Mouse (Mus musculus) left cerebral cortex, postnatal 25 days (tissue): ENCODE measurements around the gene Isx. TPM values are rescaled to one million over a fixed set of nuclear protein-coding genes. Genes with fewer than 3 reads are reported as not detected.

Experiments
- DNase-seq, 2 experiments: peaks; one replicate each; pipeline ENCODE4 v3.0.0; 2022; ENCODE audit warnings: low spot score in 2 of 2, mixed read lengths in 1 of 2
- intact Hi-C: fragments of 180-260 bp; cut with DNase I; formaldehyde crosslinking; loops from one replicate; pipeline ENCODE4 v1.15.1; 2025
- total RNA-seq, 2 experiments: library from RNA; stranded (reverse); gene quantifications; 2 replicates each; pipeline ENCODE4 v1.2.3; 2021

Isx gene
- total RNA-seq, 2 experiments from 2014 or later: 0.21 TPM; not detected in 1

- intact Hi-C loops: no loop called here
- peak; percentile 17 to 68 for DNase-seq
These were observed 18.1 kb downstream of the Isx start for GRCm38 (mm10) chr8:74891030-74891429.

GRCm38 (mm10) chr8:74896302-74896701 lies 23.3 kb downstream of the Isx start:
- no peak for DNase-seq
- intact Hi-C loops: no loop called here

- no peak for DNase-seq
- intact Hi-C loops: no loop called here
These were observed 24.3 kb downstream of the Isx start for GRCm38 (mm10) chr8:74897315-74897714.

GRCm38 (mm10) chr8:74899796-74900195 lies 26.8 kb downstream of the Isx start:
- DNase-seq: peak; percentile 49 to 89
- intact Hi-C loops: no loop called here

GRCm38 (mm10) chr8:74901765-74902164 lies 28.8 kb downstream of the Isx start:
- intact Hi-C loops: no loop called here
- DNase-seq: no peak

GRCm38 (mm10) chr8:74903054-74903842 lies 30.3 kb downstream of the Isx start:
- intact Hi-C loops: no loop called here

GRCm38 (mm10) chr8:74906333-74906732 lies 33.4 kb downstream of the Isx start:
- intact Hi-C loops: no loop called here
- no peak for DNase-seq

More at GRCm38 (mm10) chr8:74903054-74903842, 30.3 kb downstream of the Isx start:
- DNase-seq: no peak

GRCm38 (mm10) chr8:74910708-74911107 lies 37.7 kb downstream of the Isx start:
- intact Hi-C loops: no loop called here
- DNase-seq: no peak

GRCm38 (mm10) chr8:74920691-74921421 lies 47.9 kb downstream of the Isx start:
- intact Hi-C loops: loop anchor here (5.0 kb wide), 4 partner anchors 49 to 1689 kb away; partner anchors contain the start of genes Isx and Large1
- DNase-seq: peak; percentile 29 to 80

- peak; percentile 42 to 75 for DNase-seq
- intact Hi-C loops: loop anchor here (5.0 kb wide), 4 partner anchors 50 to 1690 kb away; partner anchors contain the start of genes Isx and Large1
These were observed 49.0 kb downstream of the Isx start for GRCm38 (mm10) chr8:74921882-74922518.

- intact Hi-C loops: no loop called here
- no peak for DNase-seq
These were observed 55.0 kb downstream of the Isx start for GRCm38 (mm10) chr8:74927940-74928339.

- intact Hi-C loops: loop anchor here (5.0 to 10.0 kb wide), 2 partner anchors 218 to 1926 kb away; no protein-coding TSS in a partner anchor
- peak; percentile 27 to 55 for DNase-seq
These were observed 57.8 kb downstream of the Isx start for GRCm38 (mm10) chr8:74930731-74931130.

- DNase-seq: peak; percentile 60 to 66
- intact Hi-C loops: loop anchor here (10.0 kb wide), 1 partner anchor 1931 kb away; no protein-coding TSS in a partner anchor
These were observed 62.3 kb downstream of the Isx start for GRCm38 (mm10) chr8:74935308-74935707.

- no peak for DNase-seq
- intact Hi-C loops: loop anchor here (10.0 kb wide), 1 partner anchor 1932 kb away; no protein-coding TSS in a partner anchor
These were observed 63.7 kb downstream of the Isx start for GRCm38 (mm10) chr8:74936656-74937055.

- intact Hi-C loops: no loop called here
- DNase-seq: no peak
These were observed 69.1 kb downstream of the Isx start for GRCm38 (mm10) chr8:74942056-74942455.

Other genes with a start within 250 kb of the Isx start
- gene Hmgxb4, start 120.2 kb downstream of the Isx start, total RNA-seq: 10 to 100 TPM; 22.1 to 31.0 TPM
- gene Tom1, start 160.5 kb downstream of the Isx start, total RNA-seq: 10 to 100 TPM; 37.6 to 38.6 TPM
- 1 to 10 TPM; 4.6 to 5.4 TPM for gene Hmox1, start 220.4 kb downstream of the Isx start, total RNA-seq
- 1 to 10 TPM; 7.8 to 9.4 TPM for gene Mcm5, start 236.4 kb downstream of the Isx start, total RNA-seq